Mouse (Mus musculus): ENCODE results near the gene Lhfp.

GRCm38 (mm10) chr3:53310615-53311014 is 269.3 kb downstream of the Lhfp start:
- no peak for TF ChIP-seq GATA1 (IDR thresholded peaks at IDR 0.05; ENCODE audit: borderline replicate concordance, low read length)
- TF ChIP-seq CTCF (IDR thresholded peaks at IDR 0.05; ENCODE audit: low read depth, low read length), result no peak
- no peak for TF ChIP-seq GATA2 (IDR thresholded peaks at IDR 0.05; ENCODE audit: borderline replicate concordance, low read depth, low read length)
- TF ChIP-seq POLR2AphosphoS5 (IDR thresholded peaks at IDR 0.05; ENCODE audit: insufficient replicate concordance, low read depth, low read length), result no peak
- no peak for TF ChIP-seq TAL1 (conservative IDR thresholded peaks at IDR 0.05; ENCODE audit: low read depth, low read length)

Measured in G1E (cell line).